Mouse (Mus musculus) bone marrow macrophage, adult 2 months (primary cell): ENCODE data around the gene Pdss2. TPM values are rescaled to one million over a fixed set of nuclear protein-coding genes. Genes with fewer than 3 reads are reported as not detected.

Experiments
- H3K27ac ChIP-seq: 2 replicates; pipeline ENCODE4 v1.5.1; 2012; ENCODE audit warnings: low read depth, low read length; ENCODE audit not compliant: insufficient read depth
- H3K4me1 ChIP-seq: 2 replicates; pipeline ENCODE4 v1.6.1; 2012; ENCODE audit warnings: low read length; ENCODE audit not compliant: control insufficient read depth, insufficient read depth
- H3K4me3 ChIP-seq: 2 replicates; pipeline ENCODE4 v1.5.1; 2012; ENCODE audit warnings: mild to moderate bottlenecking, low read length, moderate library complexity; ENCODE audit not compliant: insufficient read depth
- CTCF ChIP-seq: IDR thresholded peaks from 2 replicates; pipeline ENCODE4 v1.5.1; 2012; ENCODE audit warnings: low read depth, mild to moderate bottlenecking, low read length, moderate library complexity
- POLR2A ChIP-seq: IDR thresholded peaks from 2 replicates; pipeline ENCODE4 v1.6.1; 2012; ENCODE audit warnings: mild to moderate bottlenecking, low read depth, low read length, borderline replicate concordance
- polyA plus RNA-seq: library from polyadenylated mRNA; stranded (reverse); fragments of >200 nt; gene quantifications from 2 replicates; pipeline ENCODE4 v1.2.4, GENCODE M21; 2012; ENCODE audit not compliant: missing spikeins, insufficient read depth, insufficient read length

Gene Pdss2
- polyA plus RNA-seq, 1 experiment, result 5.9 TPM

GRCm38 (mm10) chr10:43273057-43273456 lies 51.8 kb downstream of the Pdss2 start:
- no peak overlapping the region for H3K4me3 ChIP-seq
- H3K27ac ChIP-seq, result no peak overlapping the region
- TF ChIP-seq CTCF (no peak), POLR2A (no peak)
- 0 out of 2 replicates have a peak, but pooled peaks cover 2% of the 10 kb centered on the region for H3K4me1 ChIP-seq

GRCm38 (mm10) chr10:43275446-43275845 lies 54.2 kb downstream of the Pdss2 start:
- Histone ChIP-seq H3K4me3 (no peak overlapping the region), H3K4me1 (0 out of 2 replicates have a peak, but pooled peaks cover 4% of the 10 kb centered on the region), H3K27ac (no peak overlapping the region)
- TF ChIP-seq CTCF, result no peak
- TF ChIP-seq POLR2A, result no peak

- Histone ChIP-seq H3K27ac (no peak overlapping the region), H3K4me3 (no peak overlapping the region), H3K4me1 (0 out of 2 replicates have a peak, but pooled peaks cover 4% of the 10 kb centered on the region)
- TF ChIP-seq POLR2A, result no peak
- no peak for TF ChIP-seq CTCF
These were observed 54.9 kb downstream of the Pdss2 start for GRCm38 (mm10) chr10:43276116-43276659.

- TF ChIP-seq CTCF, result no peak
- TF ChIP-seq POLR2A, result no peak
- Histone ChIP-seq H3K4me3 (no peak overlapping the region), H3K4me1 (0 out of 2 replicates have a peak, but pooled peaks cover 4% of the 10 kb centered on the region), H3K27ac (no peak overlapping the region)
These were observed 56.2 kb downstream of the Pdss2 start for GRCm38 (mm10) chr10:43277266-43278145.

- TF ChIP-seq POLR2A, result no peak
- no peak for TF ChIP-seq CTCF
- Histone ChIP-seq H3K27ac (no peak overlapping the region), H3K4me3 (no peak overlapping the region), H3K4me1 (0 out of 2 replicates have a peak, but pooled peaks cover 2% of the 10 kb centered on the region)
These were observed 58.5 kb downstream of the Pdss2 start for GRCm38 (mm10) chr10:43279637-43280288.

GRCm38 (mm10) chr10:43285541-43285940 lies 64.3 kb downstream of the Pdss2 start:
- TF ChIP-seq POLR2A (no peak), CTCF (no peak)
- Histone ChIP-seq H3K4me3 (no peak overlapping the region), H3K27ac (no peak overlapping the region), H3K4me1 (peaks cover 2% of the 10 kb centered on the region; the same call in 1 of the 2 replicates)

- H3K4me1 ChIP-seq, result peaks cover 3% of the 10 kb centered on the region; the same call in 1 of the 2 replicates
- H3K27ac ChIP-seq, result no peak overlapping the region
- no peak for TF ChIP-seq CTCF
- TF ChIP-seq POLR2A, result no peak
- no peak overlapping the region for H3K4me3 ChIP-seq
These were observed 69.4 kb downstream of the Pdss2 start for GRCm38 (mm10) chr10:43290638-43291230.

GRCm38 (mm10) chr10:43291333-43291736 lies 70.0 kb downstream of the Pdss2 start:
- Histone ChIP-seq H3K27ac (no peak overlapping the region), H3K4me1 (peaks cover 3% of the 10 kb centered on the region; the same call in 1 of the 2 replicates)

GRCm38 (mm10) chr10:43292454-43292853 lies 71.2 kb downstream of the Pdss2 start:
- Histone ChIP-seq H3K4me3 (no peak overlapping the region), H3K27ac (no peak overlapping the region), H3K4me1 (peaks cover 3% of the 10 kb centered on the region; the same call in 1 of the 2 replicates)
- TF ChIP-seq CTCF (no peak), POLR2A (no peak)

More at GRCm38 (mm10) chr10:43291333-43291736, 70.0 kb downstream of the Pdss2 start:
- TF ChIP-seq CTCF (no peak), POLR2A (no peak)
- no peak overlapping the region for H3K4me3 ChIP-seq
